Mouse (Mus musculus) limb, embryonic 15.5 days (tissue): ENCODE data around the gene Tfe3. TPM values are rescaled to one million over a fixed set of nuclear protein-coding genes. Genes with fewer than 3 reads are reported as not detected.
A peak's percentile ranks its signal among the peaks of the same experiment; 100 is the strongest.
"Not testable (repeated sequence)": the region's sequence is repeated elsewhere in the genome, so short reads cannot be mapped to it uniquely, and the experiment has no call there.

Experiments
- ATAC-seq: fragments of 200-750 bp; cut with Nextera tagmentation; 2 replicates; pipeline ENCODE4 v1.8.0; 2017; ENCODE audit warnings: low read depth, moderate TSS enrichment; ENCODE audit not compliant: insufficient number of reproducible peaks, low FRiP score, low TSS enrichment
- H3K27ac ChIP-seq: fragments of 300-500 bp; sonication (generic); 2 replicates; pipeline ENCODE4 v1.5.1; 2015; ENCODE audit warnings: moderate library complexity, mild to moderate bottlenecking, inconsistent platforms
- H3K27me3 ChIP-seq: fragments of 300-500 bp; sonication (generic); 2 replicates; pipeline ENCODE4 v1.6.1; 2015; ENCODE audit warnings: inconsistent platforms
- H3K36me3 ChIP-seq: fragments of 300-500 bp; sonication (generic); 2 replicates; pipeline ENCODE4 v1.6.1; 2015; ENCODE audit warnings: inconsistent platforms
- H3K4me1 ChIP-seq: fragments of 300-500 bp; sonication (generic); 2 replicates; pipeline ENCODE4 v1.6.1; 2015; ENCODE audit warnings: inconsistent platforms
- H3K4me2 ChIP-seq: fragments of 300-500 bp; sonication (generic); 2 replicates; pipeline ENCODE4 v1.6.1; 2015; ENCODE audit warnings: mild to moderate bottlenecking, inconsistent platforms
- H3K4me3 ChIP-seq: fragments of 300-500 bp; sonication (generic); 2 replicates; pipeline ENCODE4 v1.5.1; 2015; ENCODE audit warnings: mild to moderate bottlenecking, inconsistent platforms
- H3K9ac ChIP-seq: fragments of 300-500 bp; sonication (generic); 2 replicates; pipeline ENCODE4 v1.6.1; 2015; ENCODE audit warnings: inconsistent platforms
- H3K9me3 ChIP-seq: fragments of 300-500 bp; sonication (generic); 2 replicates; pipeline ENCODE4 v1.6.1; 2016; ENCODE audit warnings: inconsistent platforms
- WGBS: fragments of 180-500 bp; shearing (Covaris S2); methylation state at CpG from one replicate; pipeline ENCODE4 v1.1.7; 2015; 5-methylcytosine and 5-hydroxymethylcytosine counted together
- polyA plus RNA-seq: library from polyadenylated mRNA; unstranded; fragments of >200 nt; fragmentation: Nextera tagmentation; extraction: Ambion mirVana; gene quantifications from 2 replicates; pipeline ENCODE4 v1.2.1, GENCODE M21; 2015

Tfe3 gene
- polyA plus RNA-seq, 1 experiment from 2014 or later, result 31.9 TPM

DNA sequence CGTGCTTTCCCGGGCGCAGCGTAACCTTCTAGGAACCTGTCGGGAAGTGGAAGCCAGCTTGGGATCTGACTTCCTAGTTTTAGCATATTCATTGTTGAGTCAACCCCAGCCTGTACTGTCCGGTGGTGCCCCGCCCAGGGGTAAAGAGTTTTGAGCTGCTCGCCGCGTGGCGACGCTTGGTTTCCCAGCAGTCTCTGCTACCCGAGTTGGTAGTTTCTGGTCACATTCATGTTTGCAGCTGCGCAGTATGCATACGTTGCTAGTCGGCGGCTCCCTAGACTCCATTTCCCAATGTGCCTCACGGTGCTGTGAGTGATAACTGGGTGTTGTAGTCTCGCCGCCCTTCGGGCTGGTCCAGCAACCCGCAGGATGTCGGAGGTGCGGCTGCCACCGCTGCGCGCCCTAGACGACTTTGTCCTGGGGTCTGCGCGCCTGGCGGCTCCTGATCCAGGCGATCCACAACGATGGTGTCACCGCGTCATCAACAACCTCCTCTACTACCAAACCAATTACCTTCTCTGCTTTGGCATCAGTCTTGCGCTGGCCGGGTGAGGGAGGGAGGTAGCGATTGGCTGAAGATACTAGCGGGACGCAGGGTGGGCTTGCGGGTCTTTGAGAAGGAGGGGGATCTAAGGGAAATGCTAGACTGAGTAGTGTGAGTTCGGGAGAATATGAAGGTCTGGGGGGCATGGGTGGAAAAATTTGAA, 34.0 kb upstream of the Tfe3 start, which contains the start of gene Praf2:
TSS of gene Praf2 (plus strand) at position 225 of the 707 bp plus-strand sequence.
- Histone ChIP-seq H3K4me2 (peak within 1 kb of the TSS; percentile 47), H3K27me3 (no peaks in the 10 kb centered on the region), H3K4me3 (peak within 1 kb of the TSS; percentile 53), H3K27ac (peak within 1 kb of the TSS; percentile 79), H3K9ac (peak within 1 kb of the TSS; percentile 42; the same call in 1 of the 2 replicates), H3K36me3 (peaks cover 19% of the 10 kb centered on the region; the same call in 1 of the 2 replicates), H3K9me3 (no peaks in the 10 kb centered on the region), H3K4me1 (peaks cover 4% of the 10 kb centered on the region; the same call in 1 of the 2 replicates)
- 25% methylated on average over 42 of the region's 42 CpGs for WGBS
- ATAC-seq, result peak; percentile 92

DNA sequence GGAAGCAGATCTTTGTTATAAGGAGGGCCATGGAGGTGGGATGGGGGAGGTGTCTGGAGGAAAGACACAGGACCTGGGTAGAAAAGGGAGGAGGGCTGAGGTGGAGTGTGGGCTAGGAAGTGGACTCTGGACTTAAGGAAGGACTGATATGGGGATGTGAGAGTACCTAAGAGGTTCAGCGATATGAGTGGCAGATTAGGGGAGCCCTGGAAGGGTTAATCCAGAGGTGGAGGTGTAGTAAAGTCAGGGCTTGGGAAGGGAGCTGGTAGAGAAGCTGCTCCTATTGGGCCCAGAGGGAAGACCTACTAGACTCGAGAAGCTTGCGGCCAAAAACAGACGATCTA, 33.5 kb upstream of the Tfe3 start:
- Histone ChIP-seq H3K27me3 (no peaks in the 10 kb centered on the region), H3K4me1 (peaks cover 4% of the 10 kb centered on the region; the same call in 1 of the 2 replicates), H3K9ac (0 out of 2 replicates have a peak overlapping the region, but pooled peaks have one; percentile 42), H3K4me2 (peak overlapping the region; percentile 47), H3K9me3 (no peaks in the 10 kb centered on the region), H3K4me3 (peak overlapping the region; percentile 53), H3K27ac (no peak overlapping the region), H3K36me3 (peaks cover 19% of the 10 kb centered on the region; the same call in 1 of the 2 replicates)
- ATAC-seq, result 0 out of 2 replicates have a peak, but pooled peaks have one; percentile 6
- 31% methylated on average over 4 of the region's 4 CpGs for WGBS

DNA sequence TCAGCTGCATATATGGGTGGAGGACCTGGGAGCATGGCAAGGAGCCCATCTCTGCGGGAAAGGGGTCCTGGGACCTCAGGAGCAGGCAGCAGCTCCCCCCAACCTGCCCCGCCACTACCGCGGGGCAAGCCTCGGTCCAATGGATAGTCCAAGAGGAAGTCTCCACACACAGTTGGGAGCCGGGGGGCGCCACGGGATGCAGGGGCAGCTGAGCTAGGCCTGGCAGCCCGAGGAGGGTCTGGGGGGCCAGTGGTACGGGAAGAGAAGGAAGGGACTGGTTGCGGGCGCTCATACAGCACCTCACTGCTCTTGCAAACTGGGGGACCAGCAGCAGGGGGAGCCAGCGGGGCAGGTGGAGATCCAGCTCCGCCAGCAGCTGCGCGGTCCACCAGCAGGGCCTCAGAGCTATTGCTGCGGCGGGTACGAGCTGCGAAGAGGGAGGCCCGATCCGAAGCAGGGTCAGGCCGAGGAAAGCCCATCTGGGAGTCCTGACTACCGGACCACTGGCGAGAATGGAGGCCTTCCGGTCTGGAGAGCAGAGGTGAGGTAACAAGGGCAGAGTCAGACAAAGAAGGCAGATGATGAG, 28.7 kb upstream of the Tfe3 start:
- Histone ChIP-seq H3K9ac (no peak overlapping the region), H3K36me3 (peaks cover 12% of the 10 kb centered on the region; the same call in 1 of the 2 replicates), H3K4me3 (no peak overlapping the region), H3K27me3 (no peaks in the 10 kb centered on the region), H3K27ac (no peak overlapping the region), H3K4me1 (peaks cover 4% of the 10 kb centered on the region; the same call in 1 of the 2 replicates), H3K9me3 (no peaks in the 10 kb centered on the region), H3K4me2 (no peak overlapping the region)
- no peak for ATAC-seq
- 35% methylated on average over 26 of the region's 26 CpGs for WGBS

DNA sequence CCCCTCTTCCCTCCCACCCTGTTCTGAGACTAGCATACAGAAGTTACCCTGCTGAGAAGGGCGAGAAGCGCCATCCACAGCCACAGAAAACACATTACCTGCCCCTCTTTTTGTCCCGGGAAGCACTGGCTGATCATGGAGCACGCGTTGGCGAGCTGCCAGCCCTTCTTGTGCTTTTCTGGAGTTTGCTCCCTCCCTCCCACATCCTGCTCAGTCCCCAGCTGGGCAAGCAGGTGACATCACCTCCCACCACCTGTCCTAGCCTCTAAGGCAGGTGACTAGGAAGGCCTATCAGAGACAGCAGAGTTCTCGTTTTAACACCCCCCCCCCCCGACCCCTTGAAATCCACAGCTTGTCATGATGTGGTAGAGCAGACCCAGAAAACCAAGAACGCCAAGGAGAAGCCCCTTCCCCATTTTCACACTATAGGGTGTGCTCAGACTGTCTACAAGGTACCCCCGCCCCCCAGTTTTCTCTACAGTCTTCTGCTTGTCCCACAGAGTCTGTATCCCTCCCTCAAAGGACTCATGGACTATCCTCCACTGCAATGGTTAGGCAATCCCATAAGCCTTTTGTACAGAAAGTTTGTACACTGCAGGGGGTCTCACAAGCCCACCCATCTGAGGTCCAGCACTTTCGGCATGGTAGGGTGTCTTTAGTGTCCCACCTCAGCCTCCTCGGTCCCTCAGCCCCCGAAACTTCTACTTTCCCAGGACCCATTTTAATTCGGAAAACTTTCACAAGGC, 22.9 kb upstream of the Tfe3 start:
- ATAC-seq, result no peak
- 60% methylated on average over 14 of the region's 14 CpGs for WGBS
- no peak overlapping the region for H3K9ac ChIP-seq
- H3K4me1 ChIP-seq, result no peaks in the 10 kb centered on the region
- no peak overlapping the region for H3K4me3 ChIP-seq
- H3K36me3 ChIP-seq, result peaks cover 11% of the 10 kb centered on the region; the same call in 1 of the 2 replicates
- no peaks in the 10 kb centered on the region for H3K9me3 ChIP-seq
- H3K27me3 ChIP-seq, result no peaks in the 10 kb centered on the region
- no peak overlapping the region for H3K27ac ChIP-seq
- no peak overlapping the region for H3K4me2 ChIP-seq

DNA sequence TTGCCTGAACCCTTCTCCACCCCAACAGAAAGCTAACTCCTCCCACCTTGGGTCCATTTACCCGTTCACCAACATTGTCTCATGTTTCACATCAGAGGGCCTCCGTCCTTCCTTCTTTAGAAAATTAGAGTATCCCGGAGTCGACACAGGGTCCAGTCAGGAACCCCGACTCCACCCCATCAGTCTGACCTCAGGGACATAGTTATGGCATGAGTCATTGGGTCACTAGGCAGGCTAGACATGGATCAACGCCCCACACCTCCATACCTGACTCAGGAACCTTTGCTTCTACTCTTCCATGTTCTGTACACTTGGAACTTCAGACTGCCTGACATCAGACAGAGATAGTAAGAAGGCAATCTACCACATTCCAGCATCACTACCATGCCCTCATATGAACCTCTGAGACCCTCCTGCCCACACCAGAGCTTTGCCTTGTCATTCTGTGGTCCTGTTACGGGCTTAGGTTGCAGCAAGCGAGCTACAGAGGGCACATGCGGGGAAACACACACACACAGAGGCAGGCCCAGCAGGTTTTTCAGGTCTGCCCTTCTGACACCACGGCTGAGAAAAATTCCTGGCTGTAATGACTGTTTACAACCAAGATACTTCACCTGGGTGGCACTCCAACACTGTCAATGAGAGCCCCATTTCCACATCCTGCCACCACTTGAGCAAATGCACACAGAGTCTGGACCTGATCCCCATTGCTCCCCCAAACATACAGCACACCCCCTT, 22.1 kb upstream of the Tfe3 start:
- Histone ChIP-seq H3K27me3 (no peaks in the 10 kb centered on the region), H3K4me2 (no peak overlapping the region), H3K36me3 (peaks cover 9% of the 10 kb centered on the region; the same call in 1 of the 2 replicates), H3K9ac (no peak overlapping the region), H3K4me1 (no peaks in the 10 kb centered on the region), H3K27ac (no peak overlapping the region), H3K9me3 (no peaks in the 10 kb centered on the region), H3K4me3 (no peak overlapping the region)
- 51% methylated on average over 10 of the region's 10 CpGs for WGBS
- ATAC-seq, result no peak

DNA sequence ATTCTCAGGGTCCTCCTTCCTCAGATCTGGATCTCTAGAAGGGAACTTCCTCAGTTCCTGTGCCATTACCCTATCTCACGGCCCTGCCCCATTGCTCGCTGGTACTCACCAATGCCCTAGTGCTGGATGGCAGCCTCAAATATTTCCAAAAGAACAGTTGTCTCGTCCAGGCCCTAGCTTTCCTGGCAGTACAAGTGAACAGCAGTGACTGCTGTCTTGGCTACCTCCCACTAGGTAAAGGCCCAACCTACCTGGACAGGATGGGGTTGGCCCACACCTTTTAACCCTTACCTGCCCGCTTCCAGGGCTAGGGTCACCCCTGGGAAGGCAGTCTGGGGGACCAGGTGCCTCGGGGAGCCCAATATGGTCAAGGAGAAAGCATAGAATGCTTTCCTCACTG, 21.3 kb upstream of the Tfe3 start:
- 62% methylated on average over 5 of the region's 5 CpGs for WGBS
- Histone ChIP-seq H3K4me2 (no peak overlapping the region), H3K4me1 (no peaks in the 10 kb centered on the region), H3K4me3 (no peak overlapping the region), H3K36me3 (peaks cover 8% of the 10 kb centered on the region; the same call in 1 of the 2 replicates), H3K9ac (no peak overlapping the region), H3K9me3 (no peaks in the 10 kb centered on the region), H3K27me3 (no peaks in the 10 kb centered on the region), H3K27ac (no peak overlapping the region)
- ATAC-seq, result no peak

DNA sequence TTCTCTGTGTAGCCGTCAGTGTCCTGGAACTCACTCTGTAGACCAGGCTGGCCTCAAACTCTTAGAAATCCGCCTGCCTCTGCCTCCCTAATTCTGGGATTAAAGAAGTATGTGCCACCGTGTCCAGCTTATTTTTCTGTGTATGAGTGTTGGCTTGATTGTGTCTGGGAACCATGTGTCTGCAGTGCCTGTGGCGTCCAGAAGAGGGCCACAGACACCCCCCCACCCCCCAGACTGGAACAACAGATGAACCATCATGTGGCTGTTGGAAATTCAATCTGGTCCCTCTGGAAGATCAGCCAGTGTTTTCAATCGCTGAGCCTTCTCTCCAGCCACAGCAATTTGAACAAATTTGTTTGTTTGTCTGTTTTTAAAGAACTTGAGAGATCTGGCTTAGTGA, 18.9 kb upstream of the Tfe3 start:
- 57% methylated on average over 5 of the region's 5 CpGs for WGBS
- no peak overlapping the region for H3K27ac ChIP-seq
- no peaks in the 10 kb centered on the region for H3K9me3 ChIP-seq
- no peak overlapping the region for H3K9ac ChIP-seq
- H3K4me3 ChIP-seq, result no peak overlapping the region
- ATAC-seq, result no peak
- H3K4me1 ChIP-seq, result no peaks in the 10 kb centered on the region
- H3K4me2 ChIP-seq, result no peak overlapping the region
- no peaks in the 10 kb centered on the region for H3K27me3 ChIP-seq
- H3K36me3 ChIP-seq, result no peaks in the 10 kb centered on the region

DNA sequence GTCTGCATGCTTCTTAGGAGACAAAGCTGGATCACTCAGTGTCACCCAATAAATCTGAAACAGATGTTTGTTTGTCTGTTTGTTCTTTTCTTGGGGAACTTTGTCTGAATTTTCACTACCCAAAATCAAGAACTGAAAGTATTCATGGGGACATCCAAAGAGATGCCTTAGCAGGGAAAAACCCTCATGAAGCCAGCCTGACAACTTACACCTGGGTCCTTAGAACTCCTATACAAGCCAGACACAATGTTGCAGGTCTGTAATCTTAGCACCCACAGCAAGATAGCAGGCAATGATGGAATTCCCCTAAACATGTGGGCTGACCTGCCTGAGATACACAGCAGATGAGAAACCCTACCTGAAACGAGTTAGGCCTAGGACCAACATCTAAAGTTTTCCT, 17.4 kb upstream of the Tfe3 start:
- ATAC-seq, result no peak
- 0 out of 2 replicates have a peak, but pooled peaks cover 3% of the 10 kb centered on the region for H3K4me1 ChIP-seq
- no peaks in the 10 kb centered on the region for H3K9me3 ChIP-seq
- H3K9ac ChIP-seq, result no peak overlapping the region
- no peak overlapping the region for H3K4me2 ChIP-seq
- no peaks in the 10 kb centered on the region for H3K27me3 ChIP-seq
- no peaks in the 10 kb centered on the region for H3K36me3 ChIP-seq
- whole genome bisulfite sequencing, result 28% methylated on average over 1 of the region's 1 CpGs
- H3K4me3 ChIP-seq, result no peak overlapping the region
- no peak overlapping the region for H3K27ac ChIP-seq

DNA sequence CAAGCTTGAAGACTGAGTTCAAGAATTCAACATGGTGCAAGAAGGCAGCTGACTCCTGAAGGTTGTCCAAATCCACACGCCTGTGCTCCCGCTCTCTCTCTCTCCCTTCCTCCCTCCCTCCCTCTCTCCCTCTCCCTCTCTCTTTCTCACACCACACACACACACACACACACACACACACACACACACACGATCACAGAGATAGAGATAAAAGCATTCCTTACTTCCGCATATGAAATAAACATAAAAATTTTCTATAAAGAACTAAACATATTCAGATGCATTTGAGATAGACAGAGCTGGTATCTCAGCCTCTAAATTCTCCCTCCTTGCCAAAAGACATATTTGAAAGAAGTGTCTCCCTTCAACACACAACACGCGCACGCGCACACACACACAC, 16.9 kb upstream of the Tfe3 start:
- no peak overlapping the region for H3K27ac ChIP-seq
- no peak overlapping the region for H3K9ac ChIP-seq
- no peak for ATAC-seq
- H3K4me1 ChIP-seq, result 0 out of 2 replicates have a peak, but pooled peaks cover 5% of the 10 kb centered on the region
- 82% methylated on average over 8 of the region's 8 CpGs for WGBS
- no peaks in the 10 kb centered on the region for H3K9me3 ChIP-seq
- no peak overlapping the region for H3K4me3 ChIP-seq
- no peaks in the 10 kb centered on the region for H3K36me3 ChIP-seq
- no peak overlapping the region for H3K4me2 ChIP-seq
- no peaks in the 10 kb centered on the region for H3K27me3 ChIP-seq

DNA sequence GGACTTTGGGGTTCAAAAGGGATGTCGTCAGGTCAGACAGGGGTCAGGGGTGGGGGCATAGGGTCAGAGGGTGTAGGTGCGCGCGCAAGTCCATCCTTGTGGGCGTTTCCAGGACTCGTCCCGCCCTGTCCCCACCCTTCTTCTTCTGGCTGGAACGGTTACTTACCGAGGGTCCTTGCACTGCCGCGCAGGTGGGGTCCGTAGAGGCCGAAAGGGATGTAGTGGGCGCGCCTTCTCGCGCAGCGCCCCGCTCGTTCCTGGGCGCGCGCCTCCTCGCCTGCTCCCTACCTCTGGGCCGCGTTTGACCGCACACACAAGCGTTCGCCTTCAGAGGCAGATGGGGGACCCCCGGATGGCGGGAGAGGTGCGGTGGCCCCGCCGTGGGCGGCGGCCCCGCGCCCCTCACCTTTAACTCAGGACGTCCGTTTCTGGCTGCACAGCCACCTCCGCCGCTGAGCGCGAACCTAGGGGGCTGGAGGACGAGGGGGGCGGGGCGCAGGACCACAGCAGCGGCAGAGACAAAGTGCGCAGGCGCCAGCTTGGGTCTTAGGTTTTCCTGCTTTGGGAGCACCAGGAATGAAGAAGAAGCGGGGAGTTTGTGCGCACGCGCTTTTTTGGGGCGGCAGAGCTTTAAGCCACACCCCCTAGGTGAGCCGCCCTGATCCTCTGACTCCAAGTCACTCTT, 11.8 kb upstream of the Tfe3 start, which contains the start of gene Ccdc120:
TSS of gene Ccdc120 (minus strand) at position 474 of the 685 bp plus-strand sequence.
- H3K4me3 ChIP-seq, result peak within 1 kb of the TSS; percentile 62
- H3K4me2 ChIP-seq, result peak within 1 kb of the TSS; percentile 48
- 0 out of 2 replicates have a peak, but pooled peaks have one; percentile 55 for ATAC-seq
- 0 out of 2 replicates have a peak, but pooled peaks cover 5% of the 10 kb centered on the region for H3K4me1 ChIP-seq
- no peaks in the 10 kb centered on the region for H3K27me3 ChIP-seq
- H3K9ac ChIP-seq, result peak within 1 kb of the TSS; percentile 56
- no peaks in the 10 kb centered on the region for H3K9me3 ChIP-seq
- 12% methylated on average over 55 of the region's 56 CpGs for WGBS
- no peaks in the 10 kb centered on the region for H3K36me3 ChIP-seq
- no peak within 1 kb of the TSS for H3K27ac ChIP-seq

DNA sequence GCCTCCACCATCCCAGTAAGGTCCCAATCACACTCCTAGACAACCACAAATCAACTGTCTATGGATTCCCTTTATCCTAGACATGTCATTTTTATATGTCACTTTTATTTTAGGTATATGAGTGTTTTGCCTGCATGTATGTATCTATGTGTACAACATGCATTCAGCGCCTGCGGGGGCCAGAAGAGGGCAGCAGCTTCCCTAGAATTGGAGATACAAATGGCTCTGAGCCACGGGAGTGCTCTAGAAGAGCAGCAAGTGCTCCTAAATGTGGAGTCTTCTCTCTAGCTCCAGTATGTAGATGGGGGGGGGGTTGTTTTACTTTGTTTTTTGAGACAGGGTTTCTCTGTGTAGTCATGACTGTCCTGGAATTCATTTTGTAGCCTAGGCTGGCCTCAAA, 8.7 kb upstream of the Tfe3 start:
- H3K9me3 ChIP-seq, H3K36me3 ChIP-seq, H3K27ac ChIP-seq, H3K4me2 ChIP-seq, H3K9ac ChIP-seq, H3K4me1 ChIP-seq, H3K4me3 ChIP-seq, ATAC-seq, H3K27me3 ChIP-seq: not testable (repeated sequence)
- WGBS, result 12% methylated on average over 3 of the region's 3 CpGs
